Mouse (Mus musculus): ENCODE results near the gene Thbd.

DNA sequence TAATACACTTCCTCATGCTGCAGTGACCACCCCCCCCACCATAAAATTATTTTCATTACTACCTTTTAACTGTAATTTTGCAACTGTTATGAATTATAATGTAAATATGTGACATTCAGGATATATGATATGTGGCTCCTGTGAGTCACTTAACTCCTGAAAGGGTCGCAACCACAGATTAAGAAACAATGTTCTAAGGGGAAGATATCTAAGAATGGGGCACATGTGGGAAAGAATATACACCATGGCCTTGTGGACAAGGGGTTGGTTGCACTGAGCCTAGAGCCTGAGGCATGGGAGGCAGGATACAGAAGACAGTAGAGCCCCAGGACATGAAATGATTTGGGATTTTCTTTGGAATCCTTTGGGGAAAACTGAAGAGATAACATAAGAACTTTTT lies 37.6 kb upstream of the Thbd start:
- no peak for TF ChIP-seq CTCF (conservative IDR thresholded peaks at IDR 0.05; ENCODE audit: insufficient read depth, insufficient read length, low read depth, low read length)
- TF ChIP-seq POLR2A (IDR thresholded peaks at IDR 0.05; ENCODE audit: low read depth, low read length): no peak

Data from kidney, adult 2 months (tissue).